Mouse (Mus musculus): Measurements from ENCODE around the gene Clcnka. TPM values are rescaled to one million over a fixed set of nuclear protein-coding genes. Genes with fewer than 3 reads are reported as not detected.

The Clcnka gene
- polyA plus RNA-seq, 1 experiment, result not detected

GRCm38 (mm10) chr4:141372426-141372825 is 26.1 kb downstream of the Clcnka start:
- Histone ChIP-seq H3K27ac (ENCODE audit: insufficient read depth, low read depth, low read length) (no peak overlapping the region), H3K4me1 (ENCODE audit: control insufficient read depth, insufficient read depth, insufficient read length, low read length) (peaks cover 2% of the 10 kb centered on the region; the same call in 1 of the 2 replicates), H3K27me3 (ENCODE audit: control insufficient read depth, insufficient read depth, low read length) (peaks cover 9% of the 10 kb centered on the region), H3K4me3 (ENCODE audit: low read depth, low read length) (no peak overlapping the region), H3K36me3 (ENCODE audit: control insufficient read depth, insufficient read depth, low read length) (no peaks in the 10 kb centered on the region)
- 92% methylated on average over 5 of the region's 5 CpGs for WGBS
- TF ChIP-seq POLR2A (IDR thresholded peaks at IDR 0.05; ENCODE audit: low read depth, low read length) (no peak), CTCF (IDR thresholded peaks at IDR 0.05; ENCODE audit: extremely low read depth, insufficient read length, insufficient replicate concordance, low read depth, low read length) (no peak)

- 2% methylated on average over 69 of the region's 71 CpGs for WGBS
- no peak for TF ChIP-seq POLR2A (IDR thresholded peaks at IDR 0.05; ENCODE audit: low read depth, low read length)
- no peak for TF ChIP-seq CTCF (IDR thresholded peaks at IDR 0.05; ENCODE audit: extremely low read depth, insufficient read length, insufficient replicate concordance, low read depth, low read length)
- Histone ChIP-seq H3K27ac (ENCODE audit: insufficient read depth, low read depth, low read length) (no peak within 1 kb of the TSS), H3K27me3 (ENCODE audit: control insufficient read depth, insufficient read depth, low read length) (peaks cover 9% of the 10 kb centered on the region), H3K36me3 (ENCODE audit: control insufficient read depth, insufficient read depth, low read length) (no peaks in the 10 kb centered on the region), H3K4me1 (ENCODE audit: control insufficient read depth, insufficient read depth, insufficient read length, low read length) (peaks cover 2% of the 10 kb centered on the region; the same call in 1 of the 2 replicates), H3K4me3 (ENCODE audit: low read depth, low read length) (peak within 1 kb of the TSS; percentile 63)
These were observed 30.3 kb downstream of the Clcnka start, which contains the start of gene Fam131c for GRCm38 (mm10) chr4:141367997-141368791. TSS of gene Fam131c (plus strand) at chr4:141368220.

GRCm38 (mm10) chr4:141365876-141366275 is 32.6 kb downstream of the Clcnka start:
- H3K4me3 ChIP-seq (ENCODE audit: low read depth, low read length), result no peak overlapping the region
- WGBS, result 74% methylated on average over 7 of the region's 7 CpGs
- no peak for TF ChIP-seq CTCF (IDR thresholded peaks at IDR 0.05; ENCODE audit: extremely low read depth, insufficient read length, insufficient replicate concordance, low read depth, low read length)
- peaks cover 9% of the 10 kb centered on the region for H3K27me3 ChIP-seq (ENCODE audit: control insufficient read depth, insufficient read depth, low read length)
- no peaks in the 10 kb centered on the region for H3K36me3 ChIP-seq (ENCODE audit: control insufficient read depth, insufficient read depth, low read length)
- H3K27ac ChIP-seq (ENCODE audit: insufficient read depth, low read depth, low read length), result no peak overlapping the region
- peaks cover 6% of the 10 kb centered on the region for H3K4me1 ChIP-seq (ENCODE audit: control insufficient read depth, insufficient read depth, insufficient read length, low read length)

GRCm38 (mm10) chr4:141365126-141365525 is 33.4 kb downstream of the Clcnka start:
- WGBS, result 71% methylated on average over 8 of the region's 8 CpGs
- Histone ChIP-seq H3K27ac (ENCODE audit: insufficient read depth, low read depth, low read length) (no peak overlapping the region), H3K36me3 (ENCODE audit: control insufficient read depth, insufficient read depth, low read length) (no peaks in the 10 kb centered on the region), H3K4me3 (ENCODE audit: low read depth, low read length) (no peak overlapping the region), H3K27me3 (ENCODE audit: control insufficient read depth, insufficient read depth, low read length) (peaks cover 9% of the 10 kb centered on the region), H3K4me1 (ENCODE audit: control insufficient read depth, insufficient read depth, insufficient read length, low read length) (peaks cover 6% of the 10 kb centered on the region)
- TF ChIP-seq POLR2A (IDR thresholded peaks at IDR 0.05; ENCODE audit: low read depth, low read length) (no peak), CTCF (IDR thresholded peaks at IDR 0.05; ENCODE audit: extremely low read depth, insufficient read length, insufficient replicate concordance, low read depth, low read length) (no peak)

GRCm38 (mm10) chr4:141362937-141363548 is 35.5 kb downstream of the Clcnka start:
- peaks cover 2% of the 10 kb centered on the region; the same call in 1 of the 2 replicates for H3K27me3 ChIP-seq (ENCODE audit: control insufficient read depth, insufficient read depth, low read length)
- no peak for TF ChIP-seq POLR2A (IDR thresholded peaks at IDR 0.05; ENCODE audit: low read depth, low read length)
- TF ChIP-seq CTCF (IDR thresholded peaks at IDR 0.05; ENCODE audit: extremely low read depth, insufficient read length, insufficient replicate concordance, low read depth, low read length), result peak; percentile 74; the same call in 1 of the 2 replicates
- no peak overlapping the region for H3K4me3 ChIP-seq (ENCODE audit: low read depth, low read length)
- no peak overlapping the region for H3K27ac ChIP-seq (ENCODE audit: insufficient read depth, low read depth, low read length)
- no peaks in the 10 kb centered on the region for H3K36me3 ChIP-seq (ENCODE audit: control insufficient read depth, insufficient read depth, low read length)
- peaks cover 4% of the 10 kb centered on the region for H3K4me1 ChIP-seq (ENCODE audit: control insufficient read depth, insufficient read depth, insufficient read length, low read length)
- 28% methylated on average over 11 of the region's 11 CpGs for WGBS

GRCm38 (mm10) chr4:141360846-141361245 is 37.7 kb downstream of the Clcnka start:
- H3K27ac ChIP-seq (ENCODE audit: insufficient read depth, low read depth, low read length), result no peak overlapping the region
- no peak overlapping the region for H3K4me3 ChIP-seq (ENCODE audit: low read depth, low read length)
- H3K4me1 ChIP-seq (ENCODE audit: control insufficient read depth, insufficient read depth, insufficient read length, low read length), result peaks cover 4% of the 10 kb centered on the region
- 48% methylated on average over 7 of the region's 7 CpGs for WGBS
- H3K36me3 ChIP-seq (ENCODE audit: control insufficient read depth, insufficient read depth, low read length), result no peaks in the 10 kb centered on the region
- no peaks in the 10 kb centered on the region for H3K27me3 ChIP-seq (ENCODE audit: control insufficient read depth, insufficient read depth, low read length)
- TF ChIP-seq POLR2A (IDR thresholded peaks at IDR 0.05; ENCODE audit: low read depth, low read length) (no peak), CTCF (IDR thresholded peaks at IDR 0.05; ENCODE audit: extremely low read depth, insufficient read length, insufficient replicate concordance, low read depth, low read length) (peak; percentile 74; the same call in 1 of the 2 replicates)

- no peaks in the 10 kb centered on the region for H3K36me3 ChIP-seq (ENCODE audit: control insufficient read depth, insufficient read depth, low read length)
- no peak overlapping the region for H3K27ac ChIP-seq (ENCODE audit: insufficient read depth, low read depth, low read length)
- peaks cover 4% of the 10 kb centered on the region for H3K4me1 ChIP-seq (ENCODE audit: control insufficient read depth, insufficient read depth, insufficient read length, low read length)
- H3K4me3 ChIP-seq (ENCODE audit: low read depth, low read length), result no peak overlapping the region
- WGBS, result 92% methylated on average over 6 of the region's 6 CpGs
- TF ChIP-seq POLR2A (IDR thresholded peaks at IDR 0.05; ENCODE audit: low read depth, low read length), result no peak
- TF ChIP-seq CTCF (IDR thresholded peaks at IDR 0.05; ENCODE audit: extremely low read depth, insufficient read length, insufficient replicate concordance, low read depth, low read length), result no peak
- no peaks in the 10 kb centered on the region for H3K27me3 ChIP-seq (ENCODE audit: control insufficient read depth, insufficient read depth, low read length)
These were observed 39.3 kb downstream of the Clcnka start for GRCm38 (mm10) chr4:141359222-141359621.
